Mouse (Mus musculus): ENCODE measurements around the gene Tcf12. TPM values are rescaled to one million over a fixed set of nuclear protein-coding genes. Genes with fewer than 3 reads are reported as not detected.

Tcf12 gene
- polyA plus RNA-seq, 1 experiment from 2014 or later = 43.6 TPM

DNA sequence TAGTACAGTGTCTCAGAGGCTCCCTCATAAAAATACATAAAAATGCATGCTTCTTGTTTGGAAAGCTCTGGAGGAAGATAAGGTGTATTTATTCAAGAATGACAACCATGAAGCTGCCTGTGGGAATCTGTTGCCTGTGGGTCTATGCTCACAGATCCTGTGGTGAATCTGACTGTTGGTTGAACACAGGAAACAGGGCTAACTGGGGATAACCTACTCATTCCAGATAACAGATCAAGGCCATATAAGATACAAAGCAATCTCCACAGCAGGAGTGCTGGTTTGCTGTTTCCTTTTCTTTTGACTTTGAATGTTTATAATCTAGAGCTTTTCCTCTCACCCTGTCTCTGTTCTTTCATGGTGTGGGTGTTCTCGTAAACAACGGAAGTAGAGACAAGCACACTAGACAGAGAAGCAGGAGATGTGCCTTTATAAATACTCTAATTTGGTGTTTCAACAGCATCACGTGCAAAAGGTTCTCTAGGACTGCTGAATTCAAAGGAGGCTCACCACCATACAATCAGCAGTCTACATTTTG lies 237.6 kb downstream of the Tcf12 start:
- 85% methylated on average over 3 of the region's 3 CpGs for WGBS
- no peaks in the 10 kb centered on the region for H3K27me3 ChIP-seq (ENCODE audit: control insufficient read depth, insufficient read depth, low read length)
- no peak overlapping the region for H3K9ac ChIP-seq (ENCODE audit: low read length)
- no peak for ATAC-seq (ENCODE audit: insufficient read depth, low FRiP score)
- H3K9me3 ChIP-seq (replicated peaks; ENCODE audit: control insufficient read depth, low read length) = no peaks in the 10 kb centered on the region
- peaks cover 15% of the 10 kb centered on the region for H3K36me3 ChIP-seq (ENCODE audit: control insufficient read depth, insufficient read depth, low read length)
- H3K27ac ChIP-seq (ENCODE audit: low read length) = no peak overlapping the region
- no peak overlapping the region for H3K4me3 ChIP-seq (replicated peaks; ENCODE audit: low read length)
- no peaks in the 10 kb centered on the region for H3K4me1 ChIP-seq (ENCODE audit: control insufficient read depth, insufficient read depth, low read length)
- no peak overlapping the region for H3K4me2 ChIP-seq (ENCODE audit: low read depth, low read length)

DNA sequence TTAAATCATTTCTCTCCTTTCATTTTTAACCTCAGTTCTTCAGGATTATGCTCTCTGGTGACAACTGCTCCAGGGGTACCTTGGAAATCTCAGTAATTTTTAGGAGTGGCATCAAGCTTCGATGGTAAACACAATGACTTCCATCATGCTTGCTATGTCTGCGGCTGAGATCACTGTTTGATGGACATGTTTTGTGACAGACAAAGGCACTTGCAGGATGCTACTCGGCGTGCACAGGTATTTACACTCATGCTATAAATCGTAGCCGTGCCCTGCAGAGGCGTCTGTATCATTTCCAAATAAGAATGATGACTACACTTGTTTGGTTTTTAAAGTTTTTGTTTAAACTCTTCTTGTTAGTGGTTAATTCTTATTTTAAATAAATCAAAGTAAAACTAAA lies 248.3 kb downstream of the Tcf12 start:
- Histone ChIP-seq H3K27ac (ENCODE audit: low read length) (no peak overlapping the region), H3K27me3 (ENCODE audit: control insufficient read depth, insufficient read depth, low read length) (no peaks in the 10 kb centered on the region), H3K9ac (ENCODE audit: low read length) (no peak overlapping the region), H3K9me3 (replicated peaks; ENCODE audit: control insufficient read depth, low read length) (no peaks in the 10 kb centered on the region), H3K4me3 (replicated peaks; ENCODE audit: low read length) (no peak overlapping the region), H3K4me1 (ENCODE audit: control insufficient read depth, insufficient read depth, low read length) (no peaks in the 10 kb centered on the region), H3K4me2 (ENCODE audit: low read depth, low read length) (no peak overlapping the region), H3K36me3 (ENCODE audit: control insufficient read depth, insufficient read depth, low read length) (peaks cover 4% of the 10 kb centered on the region)
- ATAC-seq (ENCODE audit: insufficient read depth, low FRiP score) = no peak
- 57% methylated on average over 7 of the region's 7 CpGs for WGBS

GRCm38 (mm10) chr9:71861629-71862028 lies 250.0 kb downstream of the Tcf12 start:
- H3K4me2 ChIP-seq (ENCODE audit: low read depth, low read length) = no peak overlapping the region
- H3K4me1 ChIP-seq (ENCODE audit: control insufficient read depth, insufficient read depth, low read length) = no peaks in the 10 kb centered on the region
- no peak overlapping the region for H3K4me3 ChIP-seq (replicated peaks; ENCODE audit: low read length)
- H3K36me3 ChIP-seq (ENCODE audit: control insufficient read depth, insufficient read depth, low read length) = peaks cover 13% of the 10 kb centered on the region
- no peaks in the 10 kb centered on the region for H3K9me3 ChIP-seq (replicated peaks; ENCODE audit: control insufficient read depth, low read length)
- no peak overlapping the region for H3K9ac ChIP-seq (ENCODE audit: low read length)
- no peak for ATAC-seq (ENCODE audit: insufficient read depth, low FRiP score)
- H3K27me3 ChIP-seq (ENCODE audit: control insufficient read depth, insufficient read depth, low read length) = no peaks in the 10 kb centered on the region
- WGBS = 51% methylated on average over 2 of the region's 2 CpGs
- no peak overlapping the region for H3K27ac ChIP-seq (ENCODE audit: low read length)

GRCm38 (mm10) chr9:71857926-71858325 lies 253.7 kb downstream of the Tcf12 start:
- H3K36me3 ChIP-seq (ENCODE audit: control insufficient read depth, insufficient read depth, low read length) = peaks cover 25% of the 10 kb centered on the region
- no peak overlapping the region for H3K27ac ChIP-seq (ENCODE audit: low read length)
- H3K4me2 ChIP-seq (ENCODE audit: low read depth, low read length) = no peak overlapping the region
- no peaks in the 10 kb centered on the region for H3K27me3 ChIP-seq (ENCODE audit: control insufficient read depth, insufficient read depth, low read length)
- WGBS = 90% methylated on average over 1 of the region's 1 CpGs
- H3K4me3 ChIP-seq (replicated peaks; ENCODE audit: low read length) = no peak overlapping the region
- no peak for ATAC-seq (ENCODE audit: insufficient read depth, low FRiP score)
- no peaks in the 10 kb centered on the region for H3K9me3 ChIP-seq (replicated peaks; ENCODE audit: control insufficient read depth, low read length)
- H3K9ac ChIP-seq (ENCODE audit: low read length) = no peak overlapping the region
- no peaks in the 10 kb centered on the region for H3K4me1 ChIP-seq (ENCODE audit: control insufficient read depth, insufficient read depth, low read length)

DNA sequence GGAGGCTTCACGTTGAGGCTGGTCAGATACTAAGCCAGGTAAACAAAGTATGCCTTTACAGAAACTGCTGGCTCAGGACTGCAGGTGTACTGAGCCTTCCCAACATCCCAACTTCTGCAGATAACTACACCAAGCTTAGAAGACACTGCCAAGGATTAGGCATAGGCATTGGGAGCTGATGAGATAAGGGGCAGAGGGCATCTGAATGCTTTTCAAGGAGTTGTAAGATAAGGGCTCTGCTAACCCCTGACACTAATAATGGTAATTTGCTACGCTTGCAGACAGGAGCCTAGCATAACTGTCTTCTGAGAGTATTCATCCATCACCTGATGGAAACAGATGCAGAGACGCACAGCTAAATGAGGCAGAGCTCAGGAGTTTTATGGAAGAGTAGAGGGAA lies 257.8 kb downstream of the Tcf12 start:
- WGBS = 63% methylated on average over 3 of the region's 3 CpGs
- Histone ChIP-seq H3K9ac (ENCODE audit: low read length) (no peak overlapping the region), H3K36me3 (ENCODE audit: control insufficient read depth, insufficient read depth, low read length) (peaks cover 30% of the 10 kb centered on the region)

GRCm38 (mm10) chr9:71850283-71850682 lies 261.4 kb downstream of the Tcf12 start:
- no peak overlapping the region for H3K27ac ChIP-seq (ENCODE audit: low read length)
- no peak overlapping the region for H3K9ac ChIP-seq (ENCODE audit: low read length)
- H3K4me1 ChIP-seq (ENCODE audit: control insufficient read depth, insufficient read depth, low read length) = no peaks in the 10 kb centered on the region
- no peaks in the 10 kb centered on the region for H3K27me3 ChIP-seq (ENCODE audit: control insufficient read depth, insufficient read depth, low read length)
- no peak overlapping the region for H3K4me2 ChIP-seq (ENCODE audit: low read depth, low read length)
- ATAC-seq (ENCODE audit: insufficient read depth, low FRiP score) = no peak
- WGBS = 97% methylated on average over 1 of the region's 1 CpGs
- H3K9me3 ChIP-seq (replicated peaks; ENCODE audit: control insufficient read depth, low read length) = no peaks in the 10 kb centered on the region
- H3K4me3 ChIP-seq (replicated peaks; ENCODE audit: low read length) = no peak overlapping the region
- H3K36me3 ChIP-seq (ENCODE audit: control insufficient read depth, insufficient read depth, low read length) = peaks cover 29% of the 10 kb centered on the region

More for the DNA sequence above, 257.8 kb downstream of the Tcf12 start:
- H3K27me3 ChIP-seq (ENCODE audit: control insufficient read depth, insufficient read depth, low read length) = no peaks in the 10 kb centered on the region
- H3K27ac ChIP-seq (ENCODE audit: low read length) = no peak overlapping the region
- no peak for ATAC-seq (ENCODE audit: insufficient read depth, low FRiP score)
- no peak overlapping the region for H3K4me2 ChIP-seq (ENCODE audit: low read depth, low read length)
- H3K4me1 ChIP-seq (ENCODE audit: control insufficient read depth, insufficient read depth, low read length) = no peaks in the 10 kb centered on the region
- no peak overlapping the region for H3K4me3 ChIP-seq (replicated peaks; ENCODE audit: low read length)
- H3K9me3 ChIP-seq (replicated peaks; ENCODE audit: control insufficient read depth, low read length) = no peaks in the 10 kb centered on the region

DNA sequence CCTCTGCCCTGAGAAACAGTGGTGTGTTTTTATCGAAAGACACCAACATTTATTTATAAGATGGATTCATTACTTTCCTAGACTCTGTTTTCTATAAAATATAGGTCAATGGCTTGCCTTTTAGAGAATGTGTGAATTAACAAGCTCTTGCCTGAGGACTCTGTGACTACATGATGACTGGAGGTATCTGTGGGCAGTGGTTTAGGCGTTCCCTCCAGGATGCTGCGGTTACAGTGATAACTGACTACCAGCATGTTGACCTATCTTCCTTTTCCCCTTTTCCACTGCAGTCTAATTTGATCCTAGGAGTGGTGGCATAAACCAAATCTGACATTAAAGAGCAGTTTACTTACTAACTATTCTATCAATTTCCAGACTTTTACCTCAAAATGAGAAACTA lies 263.3 kb downstream of the Tcf12 start:
- no peak for ATAC-seq (ENCODE audit: insufficient read depth, low FRiP score)
- Histone ChIP-seq H3K27me3 (ENCODE audit: control insufficient read depth, insufficient read depth, low read length) (no peaks in the 10 kb centered on the region), H3K4me2 (ENCODE audit: low read depth, low read length) (no peak overlapping the region), H3K4me3 (replicated peaks; ENCODE audit: low read length) (no peak overlapping the region), H3K4me1 (ENCODE audit: control insufficient read depth, insufficient read depth, low read length) (no peaks in the 10 kb centered on the region), H3K9me3 (replicated peaks; ENCODE audit: control insufficient read depth, low read length) (no peaks in the 10 kb centered on the region), H3K9ac (ENCODE audit: low read length) (no peak overlapping the region), H3K27ac (ENCODE audit: low read length) (no peak overlapping the region), H3K36me3 (ENCODE audit: control insufficient read depth, insufficient read depth, low read length) (peaks cover 22% of the 10 kb centered on the region)
- 97% methylated on average over 3 of the region's 3 CpGs for WGBS

DNA sequence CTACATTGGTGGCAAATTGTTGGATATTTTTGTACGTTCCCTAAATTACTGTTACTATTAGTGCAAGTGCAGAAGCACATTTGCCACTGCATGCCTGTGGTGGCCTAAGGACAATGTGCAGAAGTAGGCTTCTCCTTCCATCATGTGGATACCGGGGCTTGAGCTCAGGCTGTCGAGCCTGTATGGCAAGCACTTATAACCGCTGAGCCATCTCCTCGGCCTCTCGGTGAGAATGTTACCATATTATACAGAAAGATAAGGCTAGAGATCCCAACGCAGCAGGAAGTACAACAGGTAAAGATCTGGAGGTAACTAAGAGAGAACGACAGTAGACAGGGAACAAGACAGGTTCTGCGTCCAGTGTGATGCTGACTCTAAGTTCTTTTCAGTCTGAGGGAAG lies 263.8 kb downstream of the Tcf12 start:
- Histone ChIP-seq H3K9me3 (replicated peaks; ENCODE audit: control insufficient read depth, low read length) (no peaks in the 10 kb centered on the region), H3K4me2 (ENCODE audit: low read depth, low read length) (no peak overlapping the region), H3K4me1 (ENCODE audit: control insufficient read depth, insufficient read depth, low read length) (no peaks in the 10 kb centered on the region), H3K9ac (ENCODE audit: low read length) (no peak overlapping the region), H3K36me3 (ENCODE audit: control insufficient read depth, insufficient read depth, low read length) (peaks cover 20% of the 10 kb centered on the region), H3K27me3 (ENCODE audit: control insufficient read depth, insufficient read depth, low read length) (no peaks in the 10 kb centered on the region), H3K4me3 (replicated peaks; ENCODE audit: low read length) (no peak overlapping the region), H3K27ac (ENCODE audit: low read length) (no peak overlapping the region)
- WGBS = 95% methylated on average over 9 of the region's 9 CpGs
- ATAC-seq (ENCODE audit: insufficient read depth, low FRiP score) = no peak

GRCm38 (mm10) chr9:71841850-71842249 lies 269.8 kb downstream of the Tcf12 start:
- no peaks in the 10 kb centered on the region for H3K4me1 ChIP-seq (ENCODE audit: control insufficient read depth, insufficient read depth, low read length)
- peaks cover 2% of the 10 kb centered on the region; the same call in 1 of the 2 replicates for H3K36me3 ChIP-seq (ENCODE audit: control insufficient read depth, insufficient read depth, low read length)
- no peak overlapping the region for H3K4me3 ChIP-seq (replicated peaks; ENCODE audit: low read length)
- H3K27me3 ChIP-seq (ENCODE audit: control insufficient read depth, insufficient read depth, low read length) = no peaks in the 10 kb centered on the region
- no peak overlapping the region for H3K4me2 ChIP-seq (ENCODE audit: low read depth, low read length)
- no peak for ATAC-seq (ENCODE audit: insufficient read depth, low FRiP score)
- WGBS = 86% methylated on average over 5 of the region's 5 CpGs
- no peaks in the 10 kb centered on the region for H3K9me3 ChIP-seq (replicated peaks; ENCODE audit: control insufficient read depth, low read length)
- no peak overlapping the region for H3K27ac ChIP-seq (ENCODE audit: low read length)
- no peak overlapping the region for H3K9ac ChIP-seq (ENCODE audit: low read length)

All from stomach, embryonic 16.5 days (tissue).